Mouse (Mus musculus) WW6 (cell line): Measurements from ENCODE around the gene Kcnk18.

Source experiments
- DNase-seq: peaks from one replicate; pipeline ENCODE4 v3.0.0-alpha.2; 2013; ENCODE audit warnings: low read depth, low spot score

The Kcnk18 gene

GRCm38 (mm10) chr19:59282001-59282400 is 63.0 kb downstream of the Kcnk18 start:
- no peak for DNase-seq
